Mouse (Mus musculus): ENCODE data around the gene Trim80. TPM values are rescaled to one million over a fixed set of nuclear protein-coding genes. Genes with fewer than 3 reads are reported as not detected.
"Not testable (repeated sequence)": the region's sequence is repeated elsewhere in the genome, so short reads cannot be mapped to it uniquely, and the experiment has no call there.

Trim80 gene
- total RNA-seq, 2 experiments from 2014 or later: not detected

DNA sequence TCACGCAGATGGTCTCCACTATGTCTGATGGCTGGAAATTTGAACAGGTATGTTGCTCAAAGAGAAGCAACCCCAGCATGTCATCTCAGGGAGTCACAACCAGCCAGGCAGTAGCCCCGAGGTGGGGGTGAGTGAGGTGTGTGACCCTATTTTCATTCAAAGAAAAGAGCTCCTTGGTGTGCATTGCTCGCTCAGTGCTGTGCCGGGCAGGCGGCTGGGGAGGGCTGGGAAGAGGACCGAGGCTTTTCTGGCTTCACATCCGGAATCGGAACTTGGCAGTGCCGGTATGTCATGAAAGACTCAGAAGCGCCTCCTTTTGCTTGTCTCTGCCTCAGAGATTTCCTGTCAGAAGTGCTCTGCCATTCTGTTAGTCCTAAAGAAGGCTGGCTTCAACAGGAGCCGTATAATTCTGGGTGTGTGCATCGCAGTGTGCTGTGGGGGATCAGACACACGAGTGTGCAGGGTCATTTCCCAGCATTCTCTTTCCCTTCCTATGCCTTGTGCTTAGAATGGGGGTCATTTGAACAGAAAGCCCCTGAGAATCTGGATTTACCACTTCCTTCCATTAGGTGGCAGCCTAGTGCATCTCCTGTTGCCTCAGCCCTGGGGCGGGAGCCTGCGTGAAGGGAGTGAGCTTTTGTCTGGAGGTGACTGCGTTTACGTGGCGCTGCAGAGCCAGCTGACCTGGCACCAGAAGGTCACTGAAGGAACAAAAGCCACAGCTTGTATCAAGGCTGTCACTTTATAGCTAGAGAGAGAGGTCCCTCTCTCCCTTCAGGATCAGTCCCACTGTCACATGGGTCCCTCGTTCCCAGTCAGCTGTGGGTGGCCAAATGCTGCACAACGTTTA is 12.6 kb upstream of the Trim80 start:
- DNase-seq (ENCODE audit: low spot score in 2 of 2): peak; percentile 66 to 86

DNA sequence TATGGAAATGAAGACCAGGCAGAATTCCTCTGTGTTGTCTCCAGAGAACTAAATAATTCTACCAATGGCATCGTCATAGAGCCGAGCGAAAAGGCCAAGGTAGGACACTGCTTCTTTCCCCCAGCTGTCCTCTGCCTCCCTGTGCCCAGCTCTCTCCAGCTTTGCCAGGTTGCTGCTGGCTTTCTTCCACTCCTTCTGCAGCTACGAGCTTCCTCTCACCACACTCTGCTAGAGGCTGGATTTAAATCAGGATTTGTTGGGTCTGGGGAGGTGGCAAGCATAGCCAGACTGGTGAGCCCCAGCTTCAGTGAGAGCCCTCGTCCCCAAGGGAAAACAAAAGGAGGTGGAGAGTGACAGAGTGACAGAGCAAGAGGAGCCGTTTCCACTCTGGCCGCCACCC is 11.0 kb upstream of the Trim80 start:
- DNase-seq (ENCODE audit: low spot score in 2 of 2): no peak

GRCm38 (mm10) chr11:115430561-115430960 is 9.8 kb upstream of the Trim80 start:
- DNase-seq (ENCODE audit: low spot score in 2 of 2): no peak

GRCm38 (mm10) chr11:115432814-115433213 is 7.5 kb upstream of the Trim80 start:
- DNase-seq (ENCODE audit: low spot score in 2 of 2): no peak

- no peak for DNase-seq (ENCODE audit: low spot score in 2 of 2)
These were observed 7.0 kb upstream of the Trim80 start for GRCm38 (mm10) chr11:115433342-115433741.

- no peak for DNase-seq (ENCODE audit: low spot score in 2 of 2)
These were observed 4.6 kb upstream of the Trim80 start for GRCm38 (mm10) chr11:115435596-115436337.

DNA sequence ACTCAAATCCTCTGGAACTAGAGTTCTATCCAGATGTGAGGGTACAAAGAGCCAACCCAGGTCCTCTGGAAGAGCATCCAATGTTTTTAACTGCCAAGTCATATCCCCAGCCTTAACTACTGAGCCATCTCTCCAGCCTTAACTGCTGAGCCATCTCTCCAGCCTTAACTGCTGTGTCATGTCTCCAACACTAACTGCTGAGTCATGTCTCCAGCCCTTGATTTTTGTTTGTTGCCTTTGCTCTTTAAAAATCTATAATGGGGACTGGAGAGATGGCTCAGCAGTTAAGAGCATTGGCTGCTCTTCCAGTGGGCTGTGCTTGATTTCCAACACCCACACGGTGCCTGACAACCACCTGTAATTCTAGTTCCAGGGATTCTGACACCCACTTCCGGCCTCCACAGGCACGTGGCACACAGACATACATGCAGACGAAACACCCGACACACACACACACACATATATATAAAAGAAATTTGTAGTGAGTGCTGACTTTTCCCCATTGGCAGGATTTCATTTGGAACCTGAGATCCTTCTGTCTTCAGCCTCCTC is 2.7 kb upstream of the Trim80 start:
- DNase-seq (ENCODE audit: low spot score in 2 of 2): peak in 1 of 2 experiments; percentile 35

DNA sequence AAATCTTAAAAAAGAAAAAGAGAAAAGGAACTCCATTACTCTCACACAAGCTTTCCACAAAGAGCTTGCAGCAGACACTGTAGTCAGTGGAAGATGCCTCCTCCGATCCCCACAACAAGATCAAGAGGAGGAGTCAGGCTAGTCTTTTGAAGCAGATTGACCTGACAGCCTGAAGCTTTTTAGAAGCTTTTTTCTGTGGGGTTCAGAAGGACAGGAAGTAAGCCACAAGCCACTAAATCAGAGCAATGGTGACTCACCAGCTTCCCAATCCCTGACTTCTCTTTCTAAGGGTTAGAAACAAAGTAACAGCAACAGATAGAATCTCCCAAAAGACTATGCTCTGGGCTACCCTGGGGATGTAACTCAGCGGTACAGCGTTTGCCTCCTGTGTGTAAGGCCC is 1.0 kb upstream of the Trim80 start:
- DNase-seq (ENCODE audit: low spot score in 2 of 2): no peak

DNA sequence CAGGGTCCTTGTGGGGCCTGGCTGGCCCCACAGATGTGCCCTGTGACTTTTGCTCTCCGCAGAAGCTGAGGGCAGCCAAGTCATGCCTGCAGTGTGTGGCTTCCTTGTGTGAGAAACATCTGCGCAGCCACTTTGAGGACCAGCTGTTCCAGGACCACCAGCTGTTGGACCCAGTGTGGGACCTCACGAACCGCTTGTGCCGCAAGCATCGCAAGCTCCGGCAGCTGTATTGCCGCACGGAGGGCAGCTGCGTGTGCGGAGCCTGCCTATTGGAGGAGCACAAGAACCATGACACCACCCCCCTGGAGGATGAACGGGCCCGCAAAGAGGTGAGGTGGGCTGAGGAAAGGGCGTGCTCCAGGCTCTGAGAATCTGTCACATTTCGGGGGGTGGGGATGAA is 1.1 kb downstream of the Trim80 start:
- no peak for DNase-seq (ENCODE audit: low spot score in 2 of 2)

DNA sequence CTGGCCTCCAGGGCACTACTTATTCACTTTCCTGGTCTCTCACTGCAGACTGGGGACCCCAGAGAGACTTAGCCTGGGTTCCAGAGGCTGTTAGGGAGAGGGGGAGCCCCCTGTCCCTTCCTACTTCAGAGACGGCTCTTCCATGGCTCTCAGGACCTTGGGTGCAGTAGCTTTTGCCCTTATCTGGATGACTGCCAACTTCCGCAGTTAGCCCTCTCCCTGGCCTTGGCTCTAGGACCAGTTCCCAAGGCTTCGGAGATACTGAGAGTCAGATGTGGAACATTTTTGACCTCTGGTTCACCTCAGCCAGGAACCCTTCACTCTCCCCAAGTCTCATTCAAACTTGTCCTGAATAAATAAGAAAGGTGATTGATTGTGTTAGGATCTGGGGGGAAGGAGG is 6.6 kb downstream of the Trim80 start:
- DNase-seq (ENCODE audit: low spot score in 2 of 2): no peak

GRCm38 (mm10) chr11:115447321-115447885 is 7.1 kb downstream of the Trim80 start:
- DNase-seq (ENCODE audit: low spot score in 2 of 2): no peak

DNA sequence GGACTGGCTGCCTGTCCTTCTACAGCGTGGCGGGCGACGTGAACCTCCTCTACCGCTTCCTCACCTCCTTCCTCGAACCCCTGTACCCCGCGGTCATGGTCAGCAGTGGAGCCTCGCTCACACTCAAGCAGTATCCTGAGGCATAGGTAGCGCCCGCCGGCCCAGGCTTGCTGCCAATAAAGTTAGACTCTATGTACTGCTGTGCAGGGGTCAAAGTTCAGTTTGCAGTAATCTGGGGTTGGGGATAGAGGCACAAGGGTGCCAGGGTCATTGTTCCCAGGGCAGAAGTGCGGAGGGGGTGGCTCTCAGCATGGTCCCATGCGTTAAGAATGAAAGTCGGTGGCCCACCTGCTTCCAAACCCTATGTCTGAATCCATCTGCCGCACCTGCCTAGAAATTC is 7.7 kb downstream of the Trim80 start:
- DNase-seq (ENCODE audit: low spot score in 2 of 2): no peak

DNA sequence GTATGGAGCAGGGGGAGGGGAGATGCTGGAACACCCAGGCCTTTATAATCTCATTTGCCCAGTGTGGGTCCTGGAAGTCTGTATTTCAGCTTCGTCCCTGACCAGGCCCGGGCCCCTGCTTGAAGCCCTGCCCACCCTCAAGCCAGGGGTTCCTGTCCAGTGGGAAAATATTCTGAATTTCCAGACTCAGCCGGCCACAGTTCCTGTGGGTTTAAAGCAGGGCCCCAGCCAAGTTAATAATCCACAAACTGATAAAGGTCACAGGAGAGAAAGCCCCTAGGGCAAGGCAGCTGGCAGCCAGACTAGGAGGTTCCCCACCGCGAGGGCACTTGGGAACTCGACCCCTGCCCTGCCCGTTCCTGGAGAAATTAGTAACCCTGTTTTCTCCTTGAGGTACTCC is 8.7 kb downstream of the Trim80 start:
- no peak for DNase-seq (ENCODE audit: low spot score in 2 of 2)

- DNase-seq (ENCODE audit: low spot score in 2 of 2): no peak
These were observed 9.8 kb downstream of the Trim80 start for GRCm38 (mm10) chr11:115450176-115450575.

- DNase-seq (ENCODE audit: low spot score in 2 of 2): no peak
These were observed 11.5 kb downstream of the Trim80 start for GRCm38 (mm10) chr11:115451781-115452241.

GRCm38 (mm10) chr11:115452281-115452860 is 12.0 kb downstream of the Trim80 start:
- no peak for DNase-seq (ENCODE audit: low spot score in 2 of 2)

DNA sequence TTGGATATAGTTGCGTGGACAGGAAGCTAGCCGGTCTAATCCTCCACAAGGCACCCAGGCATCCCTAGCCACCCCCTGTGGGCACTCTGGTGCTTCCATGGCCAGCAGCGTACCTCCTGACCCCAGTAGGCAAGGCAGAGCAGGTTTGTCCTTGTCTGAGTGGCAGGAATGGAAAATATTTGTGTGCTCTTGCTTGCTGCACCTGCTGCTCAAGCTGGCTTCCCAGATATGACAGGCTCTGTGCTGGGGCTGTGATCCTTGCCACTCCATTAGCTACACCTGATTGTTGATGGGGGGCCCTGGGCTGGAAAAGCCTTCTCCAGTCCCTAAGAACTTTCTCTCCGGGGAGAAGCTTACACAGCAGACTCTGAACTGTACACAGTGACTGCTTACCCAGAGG is 13.0 kb downstream of the Trim80 start:
- no peak for DNase-seq (ENCODE audit: low spot score in 2 of 2)

GRCm38 (mm10) chr11:115454822-115455221 is 14.5 kb downstream of the Trim80 start:
- not testable (repeated sequence) for DNase-seq (ENCODE audit: low spot score in 2 of 2)

- no peak for DNase-seq (ENCODE audit: low spot score in 2 of 2)
These were observed 15.3 kb downstream of the Trim80 start for GRCm38 (mm10) chr11:115455619-115456018.

- DNase-seq (ENCODE audit: low spot score in 2 of 2): no peak
These were observed 15.8 kb downstream of the Trim80 start for GRCm38 (mm10) chr11:115456182-115456581.

- no peak for DNase-seq (ENCODE audit: low spot score in 2 of 2)
These were observed 17.1 kb downstream of the Trim80 start for GRCm38 (mm10) chr11:115457405-115457804.
